In genomic region chr13:111534131-111534530, GRCm38 (mm10) we compare ENCODE assay signal across 9 mouse cellular contexts. TPM values are rescaled to one million over a fixed set of nuclear protein-coding genes. Genes with fewer than 3 reads are reported as not detected.
DNase-seq lines count a peak whose midpoint lies in the region; ATAC-seq and TF ChIP-seq lines count a peak whose summit lies in the region.
"Had no signal": no experiment of that assay in that cellular context is flagged by ENCODE, and none has a peak within 500 bp of the region (broad histone marks: within the 10 kb centered on the region; RNA-seq: fewer than 3 reads in every experiment).

No protein-coding gene starts in this region.

- 71% methylated on average over 6 of the region's 6 CpGs for WGBS in forebrain, embryonic 13.5 days

- H3K27me3 ChIP-seq in forebrain, embryonic 13.5 days, result no peaks in the 10 kb centered on the region

- no peaks in the 10 kb centered on the region for H3K9me3 ChIP-seq in forebrain, embryonic 13.5 days (replicated peaks)

- no peak for DNase-seq in layer of hippocampus, adult 2 months (ENCODE audit: low spot score in 2 of 2)
- no peak for DNase-seq in layer of hippocampus, adult 18-20 months (ENCODE audit: low spot score in 2 of 2)
- peak; percentile 19 to 29 for DNase-seq in B cell, adult 2 months
- peak; percentile 62 for DNase-seq in ES-CJ7 (ENCODE audit: low read depth, low spot score)
- no peak for DNase-seq in ovary, adult 18-20 months (ENCODE audit: low spot score)

- no peaks in the 10 kb centered on the region for H3K36me3 ChIP-seq in forebrain, embryonic 13.5 days (ENCODE audit: poor library complexity, severe bottlenecking)

- no peak overlapping the region for H3K4me3 ChIP-seq in layer of hippocampus, adult 2 months
- H3K4me3 ChIP-seq in forebrain, embryonic 13.5 days, result no peak overlapping the region

- H3K4me2 ChIP-seq in forebrain, embryonic 13.5 days, result no peak overlapping the region

- peak; percentile 78 for ATAC-seq in erythroid progenitor cell, adult 5-6 weeks (replicated peaks; ENCODE audit: low FRiP score, poor library complexity, severe bottlenecking)
- ATAC-seq in forebrain, embryonic 13.5 days, result no peak

- no peak overlapping the region for H3K27ac ChIP-seq in layer of hippocampus, adult 2 months
- H3K27ac ChIP-seq in forebrain, embryonic 13.5 days, result no peak overlapping the region

- H3K9ac ChIP-seq in forebrain, embryonic 13.5 days, result no peak overlapping the region

- no peaks in the 10 kb centered on the region for H3K4me1 ChIP-seq in forebrain, embryonic 13.5 days

- TF ChIP-seq CTCF in layer of hippocampus, adult 2 months (conservative IDR thresholded peaks at IDR 0.05), result peak; percentile 50

RNA-seq across cellular contexts. Expression of gene Gm49496, which starts 15.6 kb away (rescaled TPM):
- total RNA-seq in layer of hippocampus, adult 2 months (2021), result not detected
- not detected for total RNA-seq in layer of hippocampus, adult 18-20 months (2021)
- not detected in 2 replicates for total RNA-seq in erythroid progenitor cell, adult 5-6 weeks (2015; ENCODE audit: low replicate concordance)
- total RNA-seq in erythroid progenitor cell, adult 5-6 weeks (2017; ENCODE audit: low replicate concordance), result 2.5 TPM in 1 of 2 replicates, not detected in the other
- polyA plus RNA-seq in forebrain, embryonic 13.5 days (2015; fragmentation: Nextera tagmentation; extraction: Ambion mirVana), result not detected in 2 replicates
- total RNA-seq: left cerebral cortex, postnatal 36 days had no signal
- polyA plus RNA-seq: stomach, embryonic 14.5 days had no signal

RNA-seq across cellular contexts. Expression of gene Gpbp1, which starts 44.2 kb away (rescaled TPM):
- total RNA-seq in layer of hippocampus, adult 2 months (2021), result 10 to 100 TPM; 93.4 to 95.9 TPM
- 10 to 100 TPM; 88.5 to 88.7 TPM for total RNA-seq in layer of hippocampus, adult 18-20 months (2021)
- 108 and 133 TPM in 2 replicates for total RNA-seq in erythroid progenitor cell, adult 5-6 weeks (2015; ENCODE audit: low replicate concordance)
- total RNA-seq in erythroid progenitor cell, adult 5-6 weeks (2017; ENCODE audit: low replicate concordance), result 164 and 201 TPM in 2 replicates
- polyA plus RNA-seq in forebrain, embryonic 13.5 days (2015; fragmentation: Nextera tagmentation; extraction: Ambion mirVana), result 112 and 114 TPM in 2 replicates

RNA-seq across cellular contexts. Expression of gene Gm10198, which starts 58.5 kb away (rescaled TPM):
- not detected for total RNA-seq in layer of hippocampus, adult 2 months (2021)
- total RNA-seq in layer of hippocampus, adult 18-20 months (2021), result not detected
- not detected in 2 replicates for total RNA-seq in erythroid progenitor cell, adult 5-6 weeks (2015; ENCODE audit: low replicate concordance)
- total RNA-seq in erythroid progenitor cell, adult 5-6 weeks (2017; ENCODE audit: low replicate concordance), result not detected in 2 replicates
- polyA plus RNA-seq in forebrain, embryonic 13.5 days (2015; fragmentation: Nextera tagmentation; extraction: Ambion mirVana), result not detected in 2 replicates
- total RNA-seq: left cerebral cortex, postnatal 36 days had no signal
- polyA plus RNA-seq: stomach, embryonic 14.5 days had no signal

Comparison
In these comparisons a context has a peak if more than half of its experiments do, and no peak if none do; other contexts are left out.
1. DNase-seq: peak in B cell, adult 2 months (2 of 2) and ES-CJ7 (single experiment); none in layer of hippocampus, adult 2 months (0 of 2), layer of hippocampus, adult 18-20 months (0 of 2) and ovary, adult 18-20 months (single experiment).